ENCODE assay signal across 8 mouse cellular contexts in genomic region chr11:97689861-97690260, GRCm38 (mm10). TPM values are rescaled to one million over a fixed set of nuclear protein-coding genes. Genes with fewer than 3 reads are reported as not detected.
A peak's percentile ranks its signal among the peaks of the same experiment; 100 is the strongest.
DNase-seq lines count a peak whose midpoint lies in the region; ATAC-seq lines count a peak whose summit lies in the region.

No protein-coding gene starts in this region.

- no peak overlapping the region for H3K4me2 ChIP-seq in neural tube, embryonic 11.5 days (ENCODE audit: low read depth)

- peaks cover 12% of the 10 kb centered on the region for H3K36me3 ChIP-seq in neural tube, embryonic 11.5 days (ENCODE audit: control insufficient read depth, insufficient read depth, low read length)

- peak; percentile 64 for DNase-seq in gastrocnemius, adult 18-20 months (ENCODE audit: low spot score)
- no peak for DNase-seq in gastrocnemius, postnatal 25 days
- peak; percentile 58 for DNase-seq in ovary, postnatal 36 days (ENCODE audit: low spot score)
- DNase-seq in ovary, adult 18-20 months (ENCODE audit: low spot score) = no peak
- DNase-seq in cerebellum, postnatal 36 days = peak; percentile 60 to 65
- DNase-seq in kidney, postnatal 10 days = peak; percentile 81
- DNase-seq in neural tube, embryonic 11.5 days (ENCODE audit: low spot score) = peak; percentile 80
- no peak for DNase-seq in MN1 (ENCODE audit: low spot score)

- no peak overlapping the region for H3K27ac ChIP-seq in neural tube, embryonic 11.5 days (ENCODE audit: low read depth, low read length)

- H3K9me3 ChIP-seq in neural tube, embryonic 11.5 days (ENCODE audit: control insufficient read depth, low read length) = no peaks in the 10 kb centered on the region

- H3K9ac ChIP-seq in neural tube, embryonic 11.5 days (ENCODE audit: low read length) = no peak overlapping the region

- WGBS in neural tube, embryonic 11.5 days = 29% methylated on average over 10 of the region's 10 CpGs

- H3K4me3 ChIP-seq in neural tube, embryonic 11.5 days (ENCODE audit: low read depth, low read length) = no peak overlapping the region

- no peaks in the 10 kb centered on the region for H3K27me3 ChIP-seq in neural tube, embryonic 11.5 days (ENCODE audit: control insufficient read depth, insufficient read depth, low read length)

- peaks cover 13% of the 10 kb centered on the region for H3K4me1 ChIP-seq in neural tube, embryonic 11.5 days (ENCODE audit: control insufficient read depth, insufficient read depth, low read length)

- ATAC-seq in neural tube, embryonic 11.5 days (ENCODE audit: insufficient read depth, low FRiP score, low TSS enrichment) = no peak; the same call in 1 of the 2 replicates

RNA-seq across cellular contexts. Expression of gene Cisd3, which starts 4.2 kb away (rescaled TPM):
- 100 to 1,000 TPM in 1 of 2 experiments, 10 to 100 TPM in 1; 96.7 to 102 TPM for total RNA-seq in gastrocnemius, adult 18-20 months (2021)
- total RNA-seq in gastrocnemius, postnatal 25 days (2021) = 100 to 1,000 TPM; 109 to 113 TPM
- 20.2 and 21.1 TPM in 2 replicates for polyA plus RNA-seq in neural tube, embryonic 11.5 days (2014; fragmentation: Nextera tagmentation; extraction: Ambion mirVana)

RNA-seq across cellular contexts. Expression of gene Pcgf2, which starts 10.4 kb away (rescaled TPM):
- 1 to 10 TPM in 1 of 2 experiments, under 1 TPM in 1; 0.96 to 2.3 TPM for total RNA-seq in gastrocnemius, adult 18-20 months (2021)
- total RNA-seq in gastrocnemius, postnatal 25 days (2021) = 1 to 10 TPM; 2.4 to 3.3 TPM
- 17.5 and 17.8 TPM in 2 replicates for polyA plus RNA-seq in neural tube, embryonic 11.5 days (2014; fragmentation: Nextera tagmentation; extraction: Ambion mirVana)

RNA-seq across cellular contexts. Expression of gene Psmb3, which starts 13.3 kb away (rescaled TPM):
- total RNA-seq in gastrocnemius, adult 18-20 months (2021) = 100 to 1,000 TPM; 150 to 167 TPM
- total RNA-seq in gastrocnemius, postnatal 25 days (2021) = 100 to 1,000 TPM; 128 TPM
- polyA plus RNA-seq in neural tube, embryonic 11.5 days (2014; fragmentation: Nextera tagmentation; extraction: Ambion mirVana) = 545 and 553 TPM in 2 replicates

RNA-seq across cellular contexts. Expression of gene Mllt6, which starts 26.6 kb away (rescaled TPM):
- total RNA-seq in gastrocnemius, adult 18-20 months (2021) = 10 to 100 TPM; 44.1 to 51.0 TPM
- total RNA-seq in gastrocnemius, postnatal 25 days (2021) = 10 to 100 TPM; 33.0 to 40.5 TPM
- polyA plus RNA-seq in neural tube, embryonic 11.5 days (2014; fragmentation: Nextera tagmentation; extraction: Ambion mirVana) = 3.9 and 4.5 TPM in 2 replicates

RNA-seq across cellular contexts. Expression of gene Pip4k2b, which starts 54.6 kb away (rescaled TPM):
- total RNA-seq in gastrocnemius, adult 18-20 months (2021) = 10 to 100 TPM; 64.7 TPM
- 10 to 100 TPM; 38.9 to 45.0 TPM for total RNA-seq in gastrocnemius, postnatal 25 days (2021)
- 2.0 and 2.8 TPM in 2 replicates for polyA plus RNA-seq in neural tube, embryonic 11.5 days (2014; fragmentation: Nextera tagmentation; extraction: Ambion mirVana)

Comparison
In these comparisons a context has a peak if more than half of its experiments do, and no peak if none do; other contexts are left out.
1. DNase-seq: peak in gastrocnemius, adult 18-20 months (single experiment), ovary, postnatal 36 days (single experiment), cerebellum, postnatal 36 days (2 of 2), kidney, postnatal 10 days (single experiment) and neural tube, embryonic 11.5 days (single experiment); none in gastrocnemius, postnatal 25 days (single experiment), ovary, adult 18-20 months (single experiment) and MN1 (single experiment).